Mouse (Mus musculus): ENCODE results near the gene Gm20812.
"Not testable (repeated sequence)": the region's sequence is repeated elsewhere in the genome, so short reads cannot be mapped to it uniquely, and the experiment has no call there.

Gm20812 gene

GRCm38 (mm10) chrY:12381681-12382080, at the start of gene Gm20812:
TSS of gene Gm20812 (plus strand) at chrY:12381981.
- not testable (repeated sequence) for DNase-seq (ENCODE audit: low read depth, low spot score)
